Mouse (Mus musculus) limb, embryonic 12.5 days (tissue): ENCODE results near the gene Klf8. TPM values are rescaled to one million over a fixed set of nuclear protein-coding genes. Genes with fewer than 3 reads are reported as not detected.
"Not testable (repeated sequence)": the region's sequence is repeated elsewhere in the genome, so short reads cannot be mapped to it uniquely, and the experiment has no call there.

Experiments
- ATAC-seq: fragments of 200-750 bp; cut with Nextera tagmentation; 2 replicates; pipeline ENCODE4 v1.8.0; 2017; ENCODE audit warnings: low read depth, moderate TSS enrichment; ENCODE audit not compliant: insufficient number of reproducible peaks, insufficient read depth, low FRiP score, low TSS enrichment
- H3K27ac ChIP-seq: fragments of 300-500 bp; sonication (generic); 2 replicates; pipeline ENCODE4 v1.5.1; 2016; ENCODE audit warnings: mild to moderate bottlenecking, moderate library complexity
- H3K27me3 ChIP-seq: fragments of 300-500 bp; sonication (generic); 2 replicates; pipeline ENCODE4 v1.6.1; 2016; ENCODE audit warnings: mild to moderate bottlenecking, moderate library complexity
- H3K36me3 ChIP-seq: fragments of 300-500 bp; sonication (generic); 2 replicates; pipeline ENCODE4 v1.6.1; 2016; ENCODE audit warnings: mild to moderate bottlenecking, moderate library complexity
- H3K4me1 ChIP-seq: fragments of 300-500 bp; sonication (generic); replicated peaks from 2 replicates; pipeline ENCODE4 v1.6.1; 2016
- H3K4me2 ChIP-seq: fragments of 300-500 bp; sonication (generic); 2 replicates; pipeline ENCODE4 v1.6.1; 2016; ENCODE audit warnings: mild to moderate bottlenecking, moderate library complexity
- H3K4me3 ChIP-seq: fragments of 300-500 bp; sonication (generic); replicated peaks from 2 replicates; pipeline ENCODE4 v1.5.1; 2016; ENCODE audit warnings: mild to moderate bottlenecking
- H3K9ac ChIP-seq: fragments of 300-500 bp; sonication (generic); replicated peaks from 2 replicates; pipeline ENCODE4 v1.6.1; 2016; ENCODE audit warnings: mild to moderate bottlenecking, moderate library complexity
- H3K9me3 ChIP-seq: fragments of 300-500 bp; sonication (generic); 2 replicates; pipeline ENCODE4 v1.6.1; 2016; ENCODE audit warnings: mild to moderate bottlenecking, moderate library complexity
- WGBS: fragments of 180-500 bp; shearing (Covaris S2); methylation state at CpG from one replicate; pipeline ENCODE4 v1.1.7; 2016; 5-methylcytosine and 5-hydroxymethylcytosine counted together
- polyA plus RNA-seq: library from polyadenylated mRNA; unstranded; fragments of >200 nt; fragmentation: Nextera tagmentation; extraction: Ambion mirVana; gene quantifications from 2 replicates; pipeline ENCODE4 v1.2.1, GENCODE M21; 2016

Gene Klf8
- polyA plus RNA-seq, result 1.4 and 3.2 TPM in 2 replicates

GRCm38 (mm10) chrX:153237304-153237919 is at the start of gene Klf8:
TSS of gene Klf8 (plus strand) at chrX:153237466.
- 13% methylated on average over 17 of the region's 17 CpGs for WGBS
- H3K27me3 ChIP-seq, result peaks cover 13% of the 10 kb centered on the region
- 0 out of 2 replicates have a peak within 1 kb of the TSS, but pooled peaks have one; percentile 23 for H3K27ac ChIP-seq
- H3K36me3 ChIP-seq, result no peaks in the 10 kb centered on the region
- peak; percentile 81 for ATAC-seq
- no peaks in the 10 kb centered on the region for H3K9me3 ChIP-seq
- no peaks in the 10 kb centered on the region for H3K4me1 ChIP-seq
- H3K4me2 ChIP-seq, result peak within 1 kb of the TSS; percentile 54
- H3K4me3 ChIP-seq, result peak within 1 kb of the TSS; percentile 52
- H3K9ac ChIP-seq, result peak within 1 kb of the TSS; percentile 45; the same call in 1 of the 2 replicates

DNA sequence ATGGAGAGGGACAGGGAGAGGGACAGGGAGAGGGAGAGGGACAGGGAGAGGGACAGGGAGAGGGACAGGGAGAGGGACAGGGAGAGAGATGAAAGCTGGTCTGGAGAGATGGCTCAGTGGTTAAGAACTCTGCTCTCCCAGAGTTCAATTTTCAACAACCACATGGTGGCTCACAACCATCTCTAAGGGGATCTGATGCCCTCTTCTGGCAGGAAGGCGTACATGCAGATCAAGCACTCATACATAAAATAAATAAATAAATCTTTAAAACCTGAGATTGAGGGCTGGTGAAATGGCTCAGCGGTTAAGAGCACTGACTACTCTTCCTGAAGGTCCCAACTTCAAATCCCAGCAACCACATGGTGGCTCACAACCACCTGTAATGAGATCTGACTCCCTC is 38.1 kb upstream of the Klf8 start:
- 75% methylated on average over 2 of the region's 2 CpGs for WGBS
- not testable (repeated sequence) for ATAC-seq, H3K36me3 ChIP-seq, H3K4me2 ChIP-seq, H3K9ac ChIP-seq, H3K27ac ChIP-seq, H3K4me3 ChIP-seq, H3K4me1 ChIP-seq, H3K9me3 ChIP-seq, H3K27me3 ChIP-seq

- no peak for ATAC-seq
- Histone ChIP-seq H3K27ac (no peak overlapping the region), H3K27me3 (peaks cover 6% of the 10 kb centered on the region; the same call in 1 of the 2 replicates), H3K9me3 (no peaks in the 10 kb centered on the region), H3K4me3 (no peak overlapping the region), H3K9ac (no peak overlapping the region), H3K4me2 (no peak overlapping the region), H3K36me3 (no peaks in the 10 kb centered on the region), H3K4me1 (no peaks in the 10 kb centered on the region)
- 70% methylated on average over 1 of the region's 1 CpGs for WGBS
These were observed 26.2 kb upstream of the Klf8 start for GRCm38 (mm10) chrX:153211101-153211500.

DNA sequence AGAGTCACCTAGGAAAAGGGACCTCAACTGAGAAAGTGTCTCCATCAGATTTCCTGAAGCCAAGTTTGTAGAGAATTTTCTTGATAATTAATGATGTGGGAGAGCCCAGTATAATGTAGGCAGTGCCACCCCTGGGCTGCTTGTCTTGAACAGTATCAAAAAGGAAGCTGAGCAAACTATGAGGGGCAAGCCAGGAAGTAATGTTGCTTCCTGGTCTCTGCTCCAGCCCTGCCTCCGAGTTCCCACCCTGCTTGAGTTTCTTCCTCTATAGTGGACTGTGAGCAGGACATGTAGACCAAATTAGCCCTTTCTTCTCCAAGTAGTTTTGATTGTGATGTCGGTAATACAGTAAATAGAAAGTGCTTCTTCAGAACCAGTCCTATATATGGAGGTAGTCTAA is 6.0 kb upstream of the Klf8 start:
- Histone ChIP-seq H3K27ac (no peak overlapping the region), H3K4me1 (no peaks in the 10 kb centered on the region), H3K9ac (no peak overlapping the region), H3K9me3 (no peaks in the 10 kb centered on the region), H3K27me3 (no peaks in the 10 kb centered on the region), H3K36me3 (no peaks in the 10 kb centered on the region), H3K4me2 (no peak overlapping the region), H3K4me3 (no peak overlapping the region)
- WGBS, result 64% methylated on average over 2 of the region's 2 CpGs
- no peak for ATAC-seq

DNA sequence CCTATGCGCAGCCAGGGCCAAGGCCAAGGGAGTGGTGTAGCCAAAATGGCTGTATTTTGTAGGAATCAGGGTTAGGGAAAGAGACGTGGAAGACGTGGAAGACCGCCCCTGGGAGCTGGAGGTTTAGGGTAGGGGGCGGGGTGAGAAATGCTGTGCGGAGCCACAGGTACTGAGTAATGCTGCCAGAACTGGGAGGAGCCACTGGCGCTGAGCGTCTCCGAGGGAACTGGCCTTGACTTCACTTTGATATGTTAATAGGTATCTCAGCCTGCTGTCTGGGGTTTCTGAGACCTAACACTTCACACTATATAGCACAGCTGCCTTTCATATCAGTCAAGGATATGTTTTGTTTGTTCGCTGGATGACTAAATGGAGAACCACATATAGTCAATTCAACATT is 4.0 kb upstream of the Klf8 start:
- peaks cover 12% of the 10 kb centered on the region for H3K27me3 ChIP-seq
- H3K36me3 ChIP-seq, result no peaks in the 10 kb centered on the region
- no peak overlapping the region for H3K4me3 ChIP-seq
- H3K4me2 ChIP-seq, result peak overlapping the region; percentile 34; the same call in 1 of the 2 replicates
- no peak for ATAC-seq
- no peaks in the 10 kb centered on the region for H3K4me1 ChIP-seq
- no peak overlapping the region for H3K27ac ChIP-seq
- H3K9ac ChIP-seq, result no peak overlapping the region
- 15% methylated on average over 10 of the region's 10 CpGs for WGBS
- no peaks in the 10 kb centered on the region for H3K9me3 ChIP-seq

- no peaks in the 10 kb centered on the region for H3K36me3 ChIP-seq
- H3K27ac ChIP-seq, result 0 out of 2 replicates have a peak overlapping the region, but pooled peaks have one; percentile 23
- peak overlapping the region; percentile 52 for H3K4me3 ChIP-seq
- peak overlapping the region; percentile 54 for H3K4me2 ChIP-seq
- no peaks in the 10 kb centered on the region for H3K4me1 ChIP-seq
- peak; percentile 83 for ATAC-seq
- H3K27me3 ChIP-seq, result peaks cover 13% of the 10 kb centered on the region
- peak overlapping the region; percentile 45; the same call in 1 of the 2 replicates for H3K9ac ChIP-seq
- WGBS, result 27% methylated on average over 23 of the region's 23 CpGs
- H3K9me3 ChIP-seq, result no peaks in the 10 kb centered on the region
These were observed 746 bp downstream of the Klf8 start for GRCm38 (mm10) chrX:153237920-153238504.

DNA sequence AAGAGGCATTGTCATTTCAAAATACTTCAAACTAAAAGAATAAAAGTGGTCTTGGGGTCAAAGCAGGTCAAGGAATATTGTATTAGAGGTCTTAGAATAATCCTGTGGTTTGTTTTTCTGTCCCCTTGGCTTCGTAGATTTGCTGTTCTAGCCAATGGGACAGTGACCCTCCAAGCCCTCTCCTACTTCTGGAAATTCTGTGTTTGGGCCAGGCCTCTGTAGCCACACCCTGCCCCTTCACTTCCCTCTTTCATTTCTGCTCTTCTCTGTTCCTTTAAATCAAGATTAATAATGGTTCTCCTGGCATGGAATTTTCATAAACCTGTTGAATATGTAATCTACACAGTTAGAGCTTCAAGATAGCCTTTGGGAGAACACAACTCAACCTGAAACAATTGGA is 17.0 kb downstream of the Klf8 start:
- no peaks in the 10 kb centered on the region for H3K27me3 ChIP-seq
- H3K9me3 ChIP-seq, result no peaks in the 10 kb centered on the region
- no peaks in the 10 kb centered on the region for H3K4me1 ChIP-seq
- H3K4me3 ChIP-seq, result no peak overlapping the region
- WGBS, result 71% methylated on average over 1 of the region's 1 CpGs
- H3K4me2 ChIP-seq, result no peak overlapping the region
- no peak overlapping the region for H3K27ac ChIP-seq
- H3K36me3 ChIP-seq, result no peaks in the 10 kb centered on the region
- no peak overlapping the region for H3K9ac ChIP-seq
- ATAC-seq, result no peak

- Histone ChIP-seq H3K27me3 (no peaks in the 10 kb centered on the region), H3K27ac (no peak overlapping the region), H3K4me3 (no peak overlapping the region), H3K9me3 (no peaks in the 10 kb centered on the region), H3K4me1 (no peaks in the 10 kb centered on the region), H3K9ac (no peak overlapping the region), H3K36me3 (no peaks in the 10 kb centered on the region), H3K4me2 (no peak overlapping the region)
- ATAC-seq, result no peak
- WGBS, result 65% methylated on average over 2 of the region's 2 CpGs
These were observed 18.2 kb downstream of the Klf8 start for GRCm38 (mm10) chrX:153255504-153255903.

DNA sequence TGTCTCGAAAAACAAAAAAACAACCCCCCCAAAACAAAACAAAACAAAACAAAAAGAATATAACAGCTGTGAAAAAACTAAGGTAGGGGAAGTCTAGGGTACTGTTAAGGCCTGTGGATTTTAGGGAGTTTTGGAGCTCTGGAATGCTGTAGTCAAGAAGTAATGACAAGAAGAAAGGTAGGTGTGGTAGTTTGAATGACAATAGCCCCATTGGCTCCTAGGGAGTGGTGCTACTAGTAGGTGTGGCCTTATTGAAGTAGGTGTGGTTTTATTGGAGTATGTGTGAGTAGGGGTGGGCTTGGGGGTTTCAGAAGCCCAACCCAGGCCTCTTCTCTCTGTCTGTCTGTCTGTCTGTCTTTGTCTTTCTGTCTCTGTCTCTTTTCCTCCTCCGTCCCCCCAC is 44.9 kb downstream of the Klf8 start:
- WGBS, result 78% methylated on average over 2 of the region's 2 CpGs

GRCm38 (mm10) chrX:153311356-153311755 is 74.1 kb downstream of the Klf8 start:
- Histone ChIP-seq H3K4me3 (no peak overlapping the region), H3K4me1 (no peaks in the 10 kb centered on the region), H3K9ac (no peak overlapping the region), H3K27ac (no peak overlapping the region), H3K27me3 (no peaks in the 10 kb centered on the region; the same call in 1 of the 2 replicates), H3K9me3 (no peaks in the 10 kb centered on the region), H3K36me3 (no peaks in the 10 kb centered on the region), H3K4me2 (no peak overlapping the region)
- 94% methylated on average over 4 of the region's 4 CpGs for WGBS
- ATAC-seq, result no peak

More for the DNA sequence above, 44.9 kb downstream of the Klf8 start:
- Histone ChIP-seq H3K4me1 (no peaks in the 10 kb centered on the region), H3K4me2 (no peak overlapping the region), H3K9ac (no peak overlapping the region), H3K27ac (no peak overlapping the region), H3K4me3 (no peak overlapping the region), H3K9me3 (no peaks in the 10 kb centered on the region), H3K27me3 (no peaks in the 10 kb centered on the region), H3K36me3 (no peaks in the 10 kb centered on the region)
- no peak for ATAC-seq

DNA sequence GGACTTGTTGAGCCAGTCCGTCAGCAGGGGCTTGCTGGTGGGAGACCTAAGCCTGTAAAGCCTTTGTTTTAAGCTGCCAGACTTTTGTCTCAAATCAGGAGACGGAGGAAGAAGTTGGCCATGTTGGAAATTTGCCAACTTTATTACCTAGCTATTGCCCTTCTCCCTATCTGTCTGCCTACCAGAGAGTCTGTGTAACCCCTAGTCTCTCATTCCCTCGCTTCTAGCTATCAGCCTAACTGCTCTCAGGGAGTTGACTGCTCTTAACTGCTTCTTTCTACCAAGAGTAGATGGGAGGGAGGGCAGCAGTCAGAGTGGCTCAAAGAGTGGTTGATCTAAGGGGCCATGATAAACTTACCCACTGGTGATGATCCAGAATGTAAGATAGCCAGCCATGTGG is 85.8 kb downstream of the Klf8 start:
- no peak overlapping the region for H3K9ac ChIP-seq
- ATAC-seq, result no peak

More for the DNA sequence above, 85.8 kb downstream of the Klf8 start:
- no peaks in the 10 kb centered on the region for H3K36me3 ChIP-seq
- 0 out of 2 replicates have a peak, but pooled peaks cover 9% of the 10 kb centered on the region for H3K27me3 ChIP-seq
- no peak overlapping the region for H3K4me2 ChIP-seq
- no peak overlapping the region for H3K4me3 ChIP-seq
- 62% methylated on average over 3 of the region's 3 CpGs for WGBS
- no peaks in the 10 kb centered on the region for H3K4me1 ChIP-seq
- no peaks in the 10 kb centered on the region for H3K9me3 ChIP-seq
- no peak overlapping the region for H3K27ac ChIP-seq
